ENCODE assay signal across 15 mouse cellular contexts in the genomic region with DNA sequence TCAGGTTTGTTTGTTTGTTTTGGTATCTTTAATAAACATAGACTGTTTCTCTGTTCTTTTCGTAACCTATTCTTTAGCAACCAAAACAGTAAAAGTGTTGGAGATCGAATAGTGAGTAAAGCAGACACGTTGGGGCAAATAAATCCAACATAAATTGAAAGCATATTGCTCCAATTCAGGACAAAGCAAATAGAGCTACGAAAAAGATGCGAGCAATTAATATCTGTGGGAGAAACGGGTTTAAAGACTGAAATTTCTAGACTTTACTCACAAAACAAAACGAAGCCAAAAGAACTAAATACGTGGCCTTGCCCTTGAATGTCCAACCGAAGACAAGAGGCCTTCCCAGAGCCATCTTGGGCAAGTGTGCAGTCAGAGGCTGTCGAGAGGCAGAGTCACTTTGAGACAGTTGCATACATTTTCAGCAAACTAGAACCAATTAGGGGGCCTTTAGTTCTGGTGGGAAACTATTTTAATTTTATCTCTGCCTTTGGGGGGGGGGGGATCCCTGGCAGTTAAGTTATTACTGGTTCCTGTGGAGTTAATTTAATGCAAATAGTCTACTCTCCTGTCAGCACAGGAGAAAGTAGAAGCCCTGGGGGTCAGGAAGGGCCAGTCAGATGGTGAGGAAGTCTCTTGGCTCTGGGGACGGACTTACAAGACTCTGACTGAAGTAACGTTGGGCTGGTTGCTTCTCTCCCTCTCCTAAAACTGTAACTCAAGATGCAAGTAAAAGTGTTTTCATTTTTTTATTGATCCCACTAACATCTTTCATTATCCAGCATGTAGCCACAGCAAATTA. TPM values are rescaled to one million over a fixed set of nuclear protein-coding genes. Genes with fewer than 3 reads are reported as not detected.
DNase-seq lines count a peak whose midpoint lies in the region; ATAC-seq and TF ChIP-seq lines count a peak whose summit lies in the region.
"Had no signal": no experiment of that assay in that cellular context is flagged by ENCODE, and none has a peak within 500 bp of the region (broad histone marks: within the 10 kb centered on the region; RNA-seq: fewer than 3 reads in every experiment).

No protein-coding gene starts in this region.

- intact Hi-C loops in heart, postnatal 36 days (cut with DNase I) = no loop called here

- no peak overlapping the region for H3K27ac ChIP-seq in heart, embryonic 10.5 days
- H3K27ac ChIP-seq in liver, embryonic 12.5 days = no peak overlapping the region
- no peak overlapping the region for H3K27ac ChIP-seq in midbrain, postnatal 0 days (ENCODE audit: low read depth, low read length)
- H3K27ac ChIP-seq: heart, embryonic 13.5 days had no signal

- H3K4me1 ChIP-seq in heart, embryonic 10.5 days = peaks cover 29% of the 10 kb centered on the region
- no peaks in the 10 kb centered on the region for H3K4me1 ChIP-seq in liver, embryonic 12.5 days
- no peaks in the 10 kb centered on the region for H3K4me1 ChIP-seq in midbrain, postnatal 0 days (ENCODE audit: insufficient read depth, low read length)

- H3K9me3 ChIP-seq in heart, embryonic 10.5 days = no peaks in the 10 kb centered on the region
- no peaks in the 10 kb centered on the region for H3K9me3 ChIP-seq in liver, embryonic 12.5 days (replicated peaks)
- no peaks in the 10 kb centered on the region for H3K9me3 ChIP-seq in midbrain, postnatal 0 days (ENCODE audit: low read length)
- H3K9me3 ChIP-seq: heart, embryonic 13.5 days; stomach, embryonic 15.5 days had no signal

- WGBS in heart, embryonic 10.5 days = 6% methylated on average over 12 of the region's 12 CpGs
- WGBS in liver, embryonic 12.5 days (ENCODE audit: insufficient replicate concordance) = 10% methylated on average over 12 of the region's 12 CpGs
- WGBS in midbrain, postnatal 0 days = 9% methylated on average over 12 of the region's 12 CpGs

- H3K27me3 ChIP-seq in heart, embryonic 10.5 days (ENCODE audit: insufficient read depth, poor library complexity, severe bottlenecking) = peaks cover 100% of the 10 kb centered on the region
- H3K27me3 ChIP-seq in liver, embryonic 12.5 days (replicated peaks) = peaks cover 99% of the 10 kb centered on the region
- peaks cover 52% of the 10 kb centered on the region for H3K27me3 ChIP-seq in midbrain, postnatal 0 days (ENCODE audit: insufficient read depth, low read length)

- H3K9ac ChIP-seq in liver, embryonic 12.5 days = no peak overlapping the region
- no peak overlapping the region for H3K9ac ChIP-seq in midbrain, postnatal 0 days (replicated peaks; ENCODE audit: low read length, poor library complexity, severe bottlenecking)
- H3K9ac ChIP-seq: stomach, embryonic 15.5 days had no signal

- no peak for TF ChIP-seq CTCF in midbrain, postnatal 0 days (IDR thresholded peaks at IDR 0.05)

- DNase-seq in heart, embryonic 10.5 days (ENCODE audit: low spot score) = peak; percentile 73
- DNase-seq in heart, postnatal 36 days = no peak
- DNase-seq in embryo, embryonic 11 days = peak; percentile 42
- DNase-seq in midbrain, postnatal 0 days (ENCODE audit: low spot score) = no peak
- DNase-seq in left cerebral cortex, adult 11 months (ENCODE audit: low spot score) = no peak
- DNase-seq: kidney, adult 18-20 months had no signal

- ATAC-seq in liver, embryonic 12.5 days = no peak
- no peak for ATAC-seq in midbrain, postnatal 0 days (ENCODE audit: low FRiP score)
- no peak for ATAC-seq in inflammation-experienced regulatory T-cells, adult 6 months
- ATAC-seq in megakaryocyte progenitor cell, adult 5-6 weeks (replicated peaks; ENCODE audit: poor library complexity) = no peak
- ATAC-seq: lung, postnatal 0 days had no signal

- peak overlapping the region; percentile 50; the same call in 1 of the 2 replicates for H3K4me2 ChIP-seq in liver, embryonic 12.5 days
- H3K4me2 ChIP-seq in midbrain, postnatal 0 days (ENCODE audit: low read depth, low read length, poor library complexity, severe bottlenecking) = peak overlapping the region; percentile 62; the same call in 1 of the 2 replicates

- no peak overlapping the region for H3K4me3 ChIP-seq in heart, embryonic 10.5 days
- H3K4me3 ChIP-seq in liver, embryonic 12.5 days = no peak overlapping the region
- H3K4me3 ChIP-seq in midbrain, postnatal 0 days (ENCODE audit: low read depth, low read length) = no peak overlapping the region

- no peaks in the 10 kb centered on the region for H3K36me3 ChIP-seq in heart, embryonic 10.5 days
- no peaks in the 10 kb centered on the region for H3K36me3 ChIP-seq in liver, embryonic 12.5 days
- H3K36me3 ChIP-seq in midbrain, postnatal 0 days (ENCODE audit: insufficient read depth, low read length) = no peaks in the 10 kb centered on the region
- H3K36me3 ChIP-seq: heart, embryonic 13.5 days; stomach, embryonic 15.5 days had no signal

RNA-seq across cellular contexts. Expression of a gene that starts 11.5 kb away (rescaled TPM):
- polyA plus RNA-seq in heart, embryonic 10.5 days (2016; fragmentation: Nextera tagmentation; extraction: Ambion mirVana) = 0.10 and 1.9 TPM in 2 replicates
- not detected for total RNA-seq in heart, postnatal 36 days (2021)
- 2.1 and 2.6 TPM in 2 replicates for polyA plus RNA-seq in liver, embryonic 12.5 days (2016; fragmentation: Nextera tagmentation; extraction: Ambion mirVana)
- total RNA-seq in midbrain, postnatal 0 days (2014; rRNA removed) = 7.5 and 8.4 TPM in 2 replicates
- polyA plus RNA-seq in midbrain, postnatal 0 days (2015; fragmentation: Nextera tagmentation; extraction: Ambion mirVana) = 3.8 and 5.0 TPM in 2 replicates
- polyA plus RNA-seq in inflammation-experienced regulatory T-cells, adult 6 months (2017; shearing (Covaris generic)) = not detected
- total RNA-seq in megakaryocyte progenitor cell, adult 5-6 weeks (2015) = not detected in 2 replicates
- not detected in 2 replicates for total RNA-seq in megakaryocyte progenitor cell, adult 5-6 weeks (2017)
- total RNA-seq: gastrocnemius, adult 8-10 months; MEL had no signal
- polyA plus RNA-seq: erythroblast, embryonic 14.5 days; lung, postnatal 0 days had no signal

Comparison
In these comparisons a context has a peak if more than half of its experiments do, and no peak if none do; other contexts are left out.
1. DNase-seq: peak in heart, embryonic 10.5 days (single experiment) and embryo, embryonic 11 days (single experiment); none in heart, postnatal 36 days (0 of 2), midbrain, postnatal 0 days (single experiment) and left cerebral cortex, adult 11 months (single experiment).